Comparison of ENCODE assay signal across 33 mouse cellular contexts in genomic region chr4:48564962-48565361, GRCm38 (mm10). TPM values are rescaled to one million over a fixed set of nuclear protein-coding genes. Genes with fewer than 3 reads are reported as not detected.
"Had no signal": no experiment of that assay in that cellular context is flagged by ENCODE, and none has a peak within 500 bp of the region (broad histone marks: within the 10 kb centered on the region; RNA-seq: fewer than 3 reads in every experiment).

No protein-coding gene starts in this region.

- H3K4me3 ChIP-seq: limb, embryonic 10.5 days; limb, embryonic 12.5 days; limb, embryonic 13.5 days; limb, embryonic 15.5 days; liver, embryonic 12.5 days; liver, embryonic 13.5 days; liver, embryonic 15.5 days; lung, embryonic 15.5 days; megakaryocyte, embryonic 14.5 days; midbrain, embryonic 10.5 days; midbrain, embryonic 12.5 days; midbrain, embryonic 13.5 days; midbrain, embryonic 15.5 days; neural tube, embryonic 12.5 days had no signal

- H3K9ac ChIP-seq: limb, embryonic 12.5 days; limb, embryonic 13.5 days; limb, embryonic 15.5 days; liver, embryonic 12.5 days; liver, embryonic 13.5 days; liver, embryonic 14.5 days; liver, embryonic 15.5 days; liver, postnatal 0 days; lung, embryonic 14.5 days; lung, embryonic 15.5 days; midbrain, embryonic 12.5 days; midbrain, embryonic 13.5 days; midbrain, embryonic 15.5 days; neural tube, embryonic 12.5 days had no signal

- H3K27ac ChIP-seq: limb, embryonic 10.5 days; limb, embryonic 12.5 days; limb, embryonic 13.5 days; limb, embryonic 15.5 days; liver, embryonic 12.5 days; liver, embryonic 13.5 days; liver, embryonic 14.5 days; liver, embryonic 15.5 days; lung, embryonic 15.5 days; macrophage; midbrain, embryonic 10.5 days; midbrain, embryonic 12.5 days; midbrain, embryonic 13.5 days; midbrain, embryonic 15.5 days; neural tube, embryonic 12.5 days had no signal

- H3K4me2 ChIP-seq: limb, embryonic 12.5 days; limb, embryonic 13.5 days; limb, embryonic 15.5 days; liver, embryonic 11.5 days; liver, embryonic 12.5 days; liver, embryonic 13.5 days; liver, embryonic 15.5 days; lung, embryonic 14.5 days; lung, embryonic 15.5 days; midbrain, embryonic 11.5 days; midbrain, embryonic 12.5 days; midbrain, embryonic 13.5 days; midbrain, embryonic 15.5 days; neural tube, embryonic 12.5 days had no signal

- H3K27me3 ChIP-seq: limb, embryonic 12.5 days; limb, embryonic 13.5 days; limb, embryonic 15.5 days; liver, embryonic 12.5 days; liver, embryonic 13.5 days; liver, embryonic 15.5 days; lung, embryonic 15.5 days; megakaryocyte, embryonic 14.5 days; midbrain, embryonic 12.5 days; midbrain, embryonic 13.5 days; midbrain, embryonic 15.5 days; neural tube, embryonic 12.5 days had no signal

- H3K4me1 ChIP-seq: liver, embryonic 12.5 days; liver, embryonic 13.5 days; liver, embryonic 15.5 days; lung, embryonic 15.5 days; megakaryocyte, embryonic 14.5 days; midbrain, embryonic 10.5 days; midbrain, embryonic 12.5 days; midbrain, embryonic 13.5 days; midbrain, embryonic 15.5 days; neural tube, embryonic 12.5 days had no signal

- DNase-seq: left cerebral cortex, postnatal 4 days; liver; liver, embryonic 13.5 days; liver, postnatal 0 days; lung, adult 18-20 months; lung, adult 2 months; lung, embryonic 14.5 days; lung, postnatal 10 days; lung, postnatal 14 days; lung, postnatal 36 days; lung, postnatal 4 days; midbrain, embryonic 14.5 days had no signal

- H3K9me3 ChIP-seq: limb, embryonic 10.5 days; limb, embryonic 12.5 days; limb, embryonic 13.5 days; limb, embryonic 15.5 days; liver, embryonic 12.5 days; liver, embryonic 13.5 days; liver, embryonic 15.5 days; lung, embryonic 15.5 days; megakaryocyte, embryonic 14.5 days; midbrain, embryonic 10.5 days; midbrain, embryonic 12.5 days; midbrain, embryonic 13.5 days; midbrain, embryonic 15.5 days; neural tube, embryonic 12.5 days had no signal

- ATAC-seq: liver, embryonic 12.5 days; liver, postnatal 0 days; lung, postnatal 0 days; midbrain, embryonic 13.5 days; midbrain, embryonic 15.5 days; midbrain, embryonic 16.5 days had no signal

- H3K36me3 ChIP-seq: liver, embryonic 12.5 days; liver, embryonic 13.5 days; liver, embryonic 15.5 days had no signal

RNA-seq across cellular contexts. Expression of gene Tmeff1, which starts 20.0 kb away (rescaled TPM):
- total RNA-seq: megakaryocyte-erythroid progenitor cell, adult 5-6 weeks had no signal
- polyA plus RNA-seq: liver, adult 2 months; macrophage had no signal
